13 mouse cellular contexts compared by ENCODE assay signal in the genomic region with DNA sequence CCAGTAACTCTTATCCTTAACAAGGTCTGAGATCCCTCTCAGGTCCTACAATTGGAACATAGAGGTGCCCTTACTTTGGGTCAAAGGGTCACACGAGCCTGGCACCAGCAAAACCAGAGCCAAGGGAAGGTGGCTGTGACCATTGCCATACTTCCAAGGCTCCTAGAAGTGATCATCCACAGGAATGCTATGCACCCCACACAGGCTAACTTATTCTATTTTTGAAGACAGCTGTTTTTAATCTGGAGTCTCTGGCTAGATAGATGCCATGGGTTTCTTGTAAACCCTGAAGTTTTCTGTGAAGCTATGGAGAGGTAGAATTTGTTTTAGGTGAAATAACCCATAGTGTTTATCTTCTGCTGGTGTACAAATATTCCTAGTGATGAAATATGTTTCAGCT.
"Had no signal": no experiment of that assay in that cellular context is flagged by ENCODE, and none has a peak within 500 bp of the region (broad histone marks: within the 10 kb centered on the region; RNA-seq: fewer than 3 reads in every experiment).

No protein-coding gene starts in this region.

- ATAC-seq: midbrain, embryonic 16.5 days had no signal

- H3K4me3 ChIP-seq: megakaryocyte, embryonic 14.5 days had no signal

- H3K27me3 ChIP-seq: megakaryocyte, embryonic 14.5 days had no signal

- H3K27ac ChIP-seq: stomach, postnatal 0 days had no signal

- DNase-seq: kidney, adult 11 months; kidney, adult 9 months; kidney, postnatal 10 days; kidney, postnatal 4 days; lung, embryonic 14.5 days; lung, postnatal 10 days; lung, postnatal 4 days; right cerebral cortex, postnatal 14 days; thymus, postnatal 4 days had no signal

- H3K4me2 ChIP-seq: lung, embryonic 14.5 days; midbrain, embryonic 11.5 days had no signal

- H3K4me1 ChIP-seq: megakaryocyte, embryonic 14.5 days had no signal

- H3K9ac ChIP-seq: lung, embryonic 14.5 days had no signal
